Mouse (Mus musculus): ENCODE measurements around the gene Dcun1d2. TPM values are rescaled to one million over a fixed set of nuclear protein-coding genes. Genes with fewer than 3 reads are reported as not detected.

The Dcun1d2 gene
- polyA plus RNA-seq, 1 experiment from 2014 or later: 23.6 TPM

DNA sequence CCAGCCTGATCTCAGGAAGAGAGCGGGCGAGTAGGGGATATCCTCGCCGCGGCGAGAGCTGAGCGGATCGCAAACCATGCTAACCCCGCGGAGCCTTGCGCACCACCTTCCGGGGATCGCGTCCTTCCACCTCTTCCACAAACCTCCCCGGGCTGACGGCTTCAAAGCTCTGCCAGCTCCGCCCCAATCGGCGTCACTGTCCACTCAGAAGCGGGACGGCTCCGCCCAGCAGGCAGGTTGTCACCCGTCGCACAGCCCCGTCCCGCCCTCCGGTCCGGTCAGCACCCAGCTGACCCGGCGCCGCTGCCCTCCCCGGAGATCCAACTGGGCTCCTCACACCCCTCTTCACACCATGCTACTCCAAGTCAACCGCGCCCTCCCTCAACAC, 633 bp downstream of the Dcun1d2 start:
- WGBS: 0% methylated on average over 34 of the region's 34 CpGs
- peaks cover 16% of the 10 kb centered on the region for H3K4me1 ChIP-seq (ENCODE audit: control insufficient read depth, insufficient read depth, low read length)
- H3K27me3 ChIP-seq (ENCODE audit: control insufficient read depth, insufficient read depth, low read length): no peaks in the 10 kb centered on the region
- H3K36me3 ChIP-seq (ENCODE audit: control insufficient read depth, insufficient read depth, low read length): no peaks in the 10 kb centered on the region; the same call in 1 of the 2 replicates
- H3K4me3 ChIP-seq (ENCODE audit: low read depth, low read length): peak overlapping the region; percentile 77
- peak overlapping the region; percentile 86 for H3K4me2 ChIP-seq (replicated peaks; ENCODE audit: low read depth, low read length)
- H3K9ac ChIP-seq (replicated peaks; ENCODE audit: low read depth, low read length): peak overlapping the region; percentile 81
- H3K9me3 ChIP-seq (ENCODE audit: control insufficient read depth, low read depth, low read length): no peaks in the 10 kb centered on the region
- ATAC-seq (ENCODE audit: insufficient number of reproducible peaks, insufficient read depth, low FRiP score, low read depth): peak; percentile 80
- peak overlapping the region; percentile 90 for H3K27ac ChIP-seq (ENCODE audit: low read length)

DNA sequence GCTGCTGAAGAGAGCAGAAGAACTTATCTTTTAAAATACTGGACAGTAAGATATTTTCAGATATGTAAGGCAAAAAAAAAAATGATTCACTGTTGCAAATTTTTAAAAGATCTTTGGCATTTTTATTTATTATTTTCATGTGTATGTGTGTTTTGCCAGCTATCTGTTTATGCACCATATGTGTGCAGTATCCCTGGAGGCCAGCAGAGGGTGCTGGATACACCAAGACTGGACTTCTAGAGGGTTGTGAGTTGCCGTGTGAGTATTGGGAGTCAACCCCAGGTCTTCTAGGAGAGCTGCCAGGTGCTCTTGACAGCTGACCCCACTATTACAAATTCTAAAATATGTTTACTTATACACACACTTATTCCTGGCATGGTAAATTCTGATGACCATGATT, 4.7 kb downstream of the Dcun1d2 start:
- Histone ChIP-seq H3K27ac (ENCODE audit: low read length) (no peak overlapping the region), H3K4me3 (ENCODE audit: low read depth, low read length) (no peak overlapping the region), H3K4me1 (ENCODE audit: control insufficient read depth, insufficient read depth, low read length) (peaks cover 8% of the 10 kb centered on the region; the same call in 1 of the 2 replicates), H3K4me2 (replicated peaks; ENCODE audit: low read depth, low read length) (no peak overlapping the region), H3K27me3 (ENCODE audit: control insufficient read depth, insufficient read depth, low read length) (no peaks in the 10 kb centered on the region), H3K36me3 (ENCODE audit: control insufficient read depth, insufficient read depth, low read length) (no peaks in the 10 kb centered on the region), H3K9ac (replicated peaks; ENCODE audit: low read depth, low read length) (no peak overlapping the region), H3K9me3 (ENCODE audit: control insufficient read depth, low read depth, low read length) (no peaks in the 10 kb centered on the region)
- no peak for ATAC-seq (ENCODE audit: insufficient number of reproducible peaks, insufficient read depth, low FRiP score, low read depth)
- WGBS: 71% methylated on average over 1 of the region's 1 CpGs

DNA sequence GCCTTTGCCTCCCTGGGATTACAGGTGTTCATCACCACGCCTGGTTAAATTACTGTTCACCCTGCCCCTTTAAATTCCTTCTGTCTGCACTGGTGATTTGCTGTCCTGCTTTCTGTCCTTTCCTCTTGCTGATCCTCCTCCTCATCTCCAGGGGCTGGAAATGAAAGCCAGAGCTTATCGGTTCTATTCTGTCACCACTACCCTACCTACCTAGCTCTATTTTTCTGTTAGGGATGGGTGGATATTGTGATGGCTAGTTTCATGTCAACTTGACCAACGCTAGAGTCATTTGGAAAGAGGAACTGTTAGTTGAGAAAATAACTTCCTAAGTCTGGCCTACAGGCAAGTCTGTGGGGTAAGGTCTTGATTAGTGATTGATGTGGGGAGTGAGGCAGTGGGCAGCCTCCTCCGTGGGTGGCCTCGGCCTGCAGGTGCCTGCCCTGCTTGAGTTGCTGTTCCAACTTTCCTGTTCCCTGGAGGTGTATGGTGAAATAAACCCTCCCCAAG, 10.9 kb downstream of the Dcun1d2 start:
- WGBS: 76% methylated on average over 5 of the region's 5 CpGs
- H3K4me1 ChIP-seq (ENCODE audit: control insufficient read depth, insufficient read depth, low read length): no peaks in the 10 kb centered on the region

DNA sequence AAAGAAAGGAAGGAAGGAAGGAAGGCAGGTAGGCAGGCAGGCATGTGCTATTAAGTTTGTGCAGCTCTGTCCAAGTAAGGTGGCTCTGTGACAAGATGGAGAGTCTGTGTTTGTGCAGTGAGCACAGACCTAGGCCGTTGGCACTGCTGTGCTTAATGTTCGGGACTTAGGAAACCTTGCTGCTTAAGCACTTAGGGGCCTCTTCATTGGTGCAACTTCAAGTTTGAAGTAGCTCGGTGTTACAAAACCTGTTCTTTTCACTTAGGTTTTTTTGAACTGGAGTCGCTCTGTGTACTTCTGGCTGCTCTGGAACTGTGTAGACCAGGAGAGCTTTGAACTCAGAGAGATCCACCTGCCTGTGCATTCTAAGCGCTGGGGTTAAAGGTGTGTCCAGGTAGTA, 15.1 kb downstream of the Dcun1d2 start:
- H3K4me2 ChIP-seq (replicated peaks; ENCODE audit: low read depth, low read length): no peak overlapping the region
- H3K4me3 ChIP-seq (ENCODE audit: low read depth, low read length): no peak overlapping the region
- H3K9me3 ChIP-seq (ENCODE audit: control insufficient read depth, low read depth, low read length): no peaks in the 10 kb centered on the region
- H3K27ac ChIP-seq (ENCODE audit: low read length): no peak overlapping the region
- H3K36me3 ChIP-seq (ENCODE audit: control insufficient read depth, insufficient read depth, low read length): peaks cover 3% of the 10 kb centered on the region; the same call in 1 of the 2 replicates
- H3K27me3 ChIP-seq (ENCODE audit: control insufficient read depth, insufficient read depth, low read length): no peaks in the 10 kb centered on the region
- 92% methylated on average over 5 of the region's 5 CpGs for WGBS
- no peak overlapping the region for H3K9ac ChIP-seq (replicated peaks; ENCODE audit: low read depth, low read length)
- ATAC-seq (ENCODE audit: insufficient number of reproducible peaks, insufficient read depth, low FRiP score, low read depth): no peak
- no peaks in the 10 kb centered on the region for H3K4me1 ChIP-seq (ENCODE audit: control insufficient read depth, insufficient read depth, low read length)

More for the DNA sequence above, 10.9 kb downstream of the Dcun1d2 start:
- no peak for ATAC-seq (ENCODE audit: insufficient number of reproducible peaks, insufficient read depth, low FRiP score, low read depth)
- H3K36me3 ChIP-seq (ENCODE audit: control insufficient read depth, insufficient read depth, low read length): peaks cover 3% of the 10 kb centered on the region; the same call in 1 of the 2 replicates
- no peak overlapping the region for H3K4me3 ChIP-seq (ENCODE audit: low read depth, low read length)
- H3K4me2 ChIP-seq (replicated peaks; ENCODE audit: low read depth, low read length): no peak overlapping the region
- H3K27ac ChIP-seq (ENCODE audit: low read length): no peak overlapping the region
- no peak overlapping the region for H3K9ac ChIP-seq (replicated peaks; ENCODE audit: low read depth, low read length)
- no peaks in the 10 kb centered on the region for H3K9me3 ChIP-seq (ENCODE audit: control insufficient read depth, low read depth, low read length)
- no peaks in the 10 kb centered on the region for H3K27me3 ChIP-seq (ENCODE audit: control insufficient read depth, insufficient read depth, low read length)

DNA sequence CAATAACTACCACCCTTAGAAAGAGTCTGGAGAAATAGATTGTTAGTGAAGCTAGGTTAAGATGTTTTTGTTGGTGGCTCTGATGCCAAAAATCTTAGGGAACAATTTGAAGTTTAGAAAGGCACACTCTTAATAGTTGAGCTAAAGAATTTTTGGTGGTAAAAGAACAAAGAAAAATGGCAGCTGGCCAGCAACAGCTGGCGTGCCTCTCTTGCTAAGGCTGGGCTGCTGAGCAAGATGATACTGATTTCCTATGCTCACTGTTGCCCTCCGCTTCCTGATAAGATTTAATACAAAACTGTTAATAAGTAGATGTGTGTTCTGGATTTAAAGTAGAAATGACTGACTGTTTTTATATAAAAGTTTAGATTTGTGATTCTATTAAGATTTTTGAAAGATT, 20.4 kb downstream of the Dcun1d2 start:
- ATAC-seq (ENCODE audit: insufficient number of reproducible peaks, insufficient read depth, low FRiP score, low read depth): no peak
- Histone ChIP-seq H3K36me3 (ENCODE audit: control insufficient read depth, insufficient read depth, low read length) (peaks cover 3% of the 10 kb centered on the region; the same call in 1 of the 2 replicates), H3K4me3 (ENCODE audit: low read depth, low read length) (no peak overlapping the region), H3K27me3 (ENCODE audit: control insufficient read depth, insufficient read depth, low read length) (no peaks in the 10 kb centered on the region), H3K4me2 (replicated peaks; ENCODE audit: low read depth, low read length) (no peak overlapping the region), H3K9ac (replicated peaks; ENCODE audit: low read depth, low read length) (no peak overlapping the region), H3K4me1 (ENCODE audit: control insufficient read depth, insufficient read depth, low read length) (no peaks in the 10 kb centered on the region), H3K9me3 (ENCODE audit: control insufficient read depth, low read depth, low read length) (no peaks in the 10 kb centered on the region), H3K27ac (ENCODE audit: low read length) (no peak overlapping the region)
- 56% methylated on average over 2 of the region's 2 CpGs for WGBS

DNA sequence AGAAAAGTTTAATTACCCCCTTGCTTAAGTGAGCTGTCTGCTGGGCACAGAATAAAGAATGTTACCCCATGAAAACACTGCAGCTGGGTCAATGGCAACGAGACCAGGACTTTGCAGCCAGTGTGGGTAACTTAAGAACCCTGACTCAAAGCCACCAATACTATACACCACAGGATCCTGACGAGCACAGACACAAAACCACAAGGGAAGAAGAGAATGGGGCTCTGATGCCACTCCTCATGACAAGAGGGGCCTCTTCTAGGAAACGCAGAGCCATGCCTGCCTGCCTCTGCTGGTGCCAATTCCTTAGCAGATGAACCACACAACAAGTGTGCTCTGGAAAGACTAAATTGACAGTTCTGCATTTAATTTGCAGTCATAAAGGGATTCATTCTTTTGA, 24.6 kb downstream of the Dcun1d2 start:
- Histone ChIP-seq H3K4me3 (ENCODE audit: low read depth, low read length) (no peak overlapping the region), H3K4me1 (ENCODE audit: control insufficient read depth, insufficient read depth, low read length) (no peaks in the 10 kb centered on the region), H3K27me3 (ENCODE audit: control insufficient read depth, insufficient read depth, low read length) (no peaks in the 10 kb centered on the region), H3K9me3 (ENCODE audit: control insufficient read depth, low read depth, low read length) (no peaks in the 10 kb centered on the region), H3K27ac (ENCODE audit: low read length) (no peak overlapping the region), H3K9ac (replicated peaks; ENCODE audit: low read depth, low read length) (no peak overlapping the region), H3K36me3 (ENCODE audit: control insufficient read depth, insufficient read depth, low read length) (peaks cover 11% of the 10 kb centered on the region), H3K4me2 (replicated peaks; ENCODE audit: low read depth, low read length) (no peak overlapping the region)
- WGBS: 76% methylated on average over 3 of the region's 3 CpGs
- no peak for ATAC-seq (ENCODE audit: insufficient number of reproducible peaks, insufficient read depth, low FRiP score, low read depth)

DNA sequence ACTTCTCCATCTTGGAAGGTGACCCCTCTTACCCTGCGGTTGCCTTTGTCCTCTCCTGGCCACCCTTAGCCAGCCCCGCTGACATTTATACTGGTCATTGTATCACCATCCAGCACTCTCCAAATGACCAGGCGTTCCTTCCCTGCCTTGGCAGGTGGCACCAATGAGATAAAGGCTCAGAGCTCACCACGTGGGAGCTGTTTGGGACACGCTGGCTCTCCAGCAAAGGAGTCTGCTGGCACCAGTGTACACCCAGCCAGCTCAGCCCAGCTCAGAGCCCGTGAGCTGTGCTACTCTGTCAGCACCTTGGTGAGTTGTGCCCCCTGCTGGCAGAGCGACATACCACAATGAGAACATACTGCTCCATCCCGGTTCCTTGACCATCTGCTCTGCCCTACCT, 33.9 kb downstream of the Dcun1d2 start, which contains the start of gene Adprhl1:
TSS of gene Adprhl1 (minus strand) at position 144 of the 400 bp plus-strand sequence.
- 39% methylated on average over 8 of the region's 8 CpGs for WGBS
- no peak within 1 kb of the TSS for H3K27ac ChIP-seq (ENCODE audit: low read length)

DNA sequence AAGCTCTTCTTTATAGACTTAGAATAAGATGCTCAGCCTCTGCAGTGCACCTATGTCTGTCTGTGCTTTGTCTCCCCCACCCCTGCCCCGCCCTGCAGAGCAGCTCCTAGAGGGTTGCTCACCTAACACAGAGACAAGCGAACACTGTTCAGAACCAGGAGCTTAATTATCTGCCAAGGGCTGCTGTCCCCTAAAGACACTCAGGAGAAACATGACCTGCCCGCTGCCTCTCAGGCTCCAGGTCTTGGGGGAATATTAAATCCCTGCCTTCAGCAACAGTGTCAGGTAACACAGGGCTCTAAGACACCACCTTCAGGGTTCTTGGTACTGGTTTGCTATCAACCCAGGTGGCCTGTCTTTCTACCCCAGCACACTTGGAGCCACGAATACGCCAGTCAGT, 34.5 kb downstream of the Dcun1d2 start:
- Histone ChIP-seq H3K4me3 (ENCODE audit: low read depth, low read length) (no peak overlapping the region), H3K4me1 (ENCODE audit: control insufficient read depth, insufficient read depth, low read length) (no peaks in the 10 kb centered on the region), H3K9me3 (ENCODE audit: control insufficient read depth, low read depth, low read length) (no peaks in the 10 kb centered on the region), H3K27me3 (ENCODE audit: control insufficient read depth, insufficient read depth, low read length) (no peaks in the 10 kb centered on the region), H3K27ac (ENCODE audit: low read length) (no peak overlapping the region), H3K4me2 (replicated peaks; ENCODE audit: low read depth, low read length) (no peak overlapping the region), H3K9ac (replicated peaks; ENCODE audit: low read depth, low read length) (no peak overlapping the region), H3K36me3 (ENCODE audit: control insufficient read depth, insufficient read depth, low read length) (peaks cover 5% of the 10 kb centered on the region)
- no peak for ATAC-seq (ENCODE audit: insufficient number of reproducible peaks, insufficient read depth, low FRiP score, low read depth)
- 79% methylated on average over 5 of the region's 5 CpGs for WGBS

More for the DNA sequence above, 33.9 kb downstream of the Dcun1d2 start, which contains the start of gene Adprhl1:
- Histone ChIP-seq H3K9ac (replicated peaks; ENCODE audit: low read depth, low read length) (no peak within 1 kb of the TSS), H3K4me2 (replicated peaks; ENCODE audit: low read depth, low read length) (no peak within 1 kb of the TSS), H3K4me1 (ENCODE audit: control insufficient read depth, insufficient read depth, low read length) (no peaks in the 10 kb centered on the region), H3K36me3 (ENCODE audit: control insufficient read depth, insufficient read depth, low read length) (peaks cover 7% of the 10 kb centered on the region), H3K4me3 (ENCODE audit: low read depth, low read length) (no peak within 1 kb of the TSS), H3K27me3 (ENCODE audit: control insufficient read depth, insufficient read depth, low read length) (no peaks in the 10 kb centered on the region), H3K9me3 (ENCODE audit: control insufficient read depth, low read depth, low read length) (no peaks in the 10 kb centered on the region)
- ATAC-seq (ENCODE audit: insufficient number of reproducible peaks, insufficient read depth, low FRiP score, low read depth): peak; percentile 83

DNA sequence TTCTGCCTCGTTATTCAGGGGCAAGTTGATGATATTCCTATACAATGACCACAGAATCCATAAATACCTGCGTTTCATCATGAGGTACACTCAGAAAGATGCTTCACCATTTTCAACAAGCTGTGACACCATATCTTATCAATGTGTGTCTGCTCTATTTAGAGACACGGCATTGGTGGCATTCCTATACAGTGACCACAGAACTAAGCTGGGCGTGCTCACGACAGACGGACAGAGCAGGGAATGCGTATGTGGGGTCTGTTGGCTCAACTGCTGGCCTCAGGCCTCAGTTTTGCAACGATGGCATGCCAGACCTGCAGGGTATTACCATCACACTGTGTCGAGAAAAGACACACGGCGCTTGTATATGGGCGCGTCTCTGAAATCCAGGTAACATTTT, 35.1 kb downstream of the Dcun1d2 start:
- WGBS: 81% methylated on average over 13 of the region's 13 CpGs
- ATAC-seq (ENCODE audit: insufficient number of reproducible peaks, insufficient read depth, low FRiP score, low read depth): no peak
- Histone ChIP-seq H3K9me3 (ENCODE audit: control insufficient read depth, low read depth, low read length) (no peaks in the 10 kb centered on the region), H3K4me1 (ENCODE audit: control insufficient read depth, insufficient read depth, low read length) (no peaks in the 10 kb centered on the region), H3K27ac (ENCODE audit: low read length) (no peak overlapping the region), H3K4me3 (ENCODE audit: low read depth, low read length) (no peak overlapping the region), H3K4me2 (replicated peaks; ENCODE audit: low read depth, low read length) (no peak overlapping the region), H3K36me3 (ENCODE audit: control insufficient read depth, insufficient read depth, low read length) (peaks cover 5% of the 10 kb centered on the region), H3K27me3 (ENCODE audit: control insufficient read depth, insufficient read depth, low read length) (no peaks in the 10 kb centered on the region), H3K9ac (replicated peaks; ENCODE audit: low read depth, low read length) (no peak overlapping the region)
